Mouse (Mus musculus): ENCODE measurements around the gene Kif14. TPM values are rescaled to one million over a fixed set of nuclear protein-coding genes. Genes with fewer than 3 reads are reported as not detected.

Kif14 gene
- polyA plus RNA-seq, 1 experiment from 2014 or later: 0.99 TPM

DNA sequence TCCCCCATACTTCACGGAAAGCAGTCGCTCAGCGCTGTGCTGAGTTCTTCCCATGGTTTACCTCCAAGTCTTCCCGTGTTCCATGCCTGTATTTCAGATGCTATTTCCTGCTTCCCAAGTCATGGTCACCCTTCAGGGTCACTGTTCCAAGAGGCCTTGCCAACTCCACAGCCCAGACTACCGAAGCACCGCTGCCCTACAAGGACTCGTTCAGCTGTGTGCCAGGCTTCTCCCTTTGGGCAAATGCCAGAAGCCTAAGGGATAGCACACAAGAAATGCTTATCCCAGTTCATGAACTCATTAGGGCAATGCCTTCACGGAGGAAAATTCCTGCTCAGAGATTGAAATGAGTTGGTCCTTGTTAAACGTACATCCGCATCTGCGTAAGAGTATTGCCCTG is 47.0 kb downstream of the Kif14 start:
- Histone ChIP-seq H3K9me3 (ENCODE audit: control insufficient read depth, low read length) (no peaks in the 10 kb centered on the region), H3K4me3 (ENCODE audit: low read depth, low read length) (no peak overlapping the region), H3K27ac (ENCODE audit: low read depth, low read length) (no peak overlapping the region), H3K27me3 (ENCODE audit: control insufficient read depth, insufficient read depth, low read length) (no peaks in the 10 kb centered on the region), H3K4me1 (ENCODE audit: control insufficient read depth, insufficient read depth, low read length) (no peaks in the 10 kb centered on the region), H3K9ac (replicated peaks; ENCODE audit: low read depth, low read length) (no peak overlapping the region), H3K4me2 (ENCODE audit: low read depth, low read length) (no peak overlapping the region), H3K36me3 (ENCODE audit: control insufficient read depth, insufficient read depth, low read length) (no peaks in the 10 kb centered on the region)
- WGBS: 82% methylated on average over 11 of the region's 11 CpGs
- ATAC-seq (ENCODE audit: low read depth): no peak

DNA sequence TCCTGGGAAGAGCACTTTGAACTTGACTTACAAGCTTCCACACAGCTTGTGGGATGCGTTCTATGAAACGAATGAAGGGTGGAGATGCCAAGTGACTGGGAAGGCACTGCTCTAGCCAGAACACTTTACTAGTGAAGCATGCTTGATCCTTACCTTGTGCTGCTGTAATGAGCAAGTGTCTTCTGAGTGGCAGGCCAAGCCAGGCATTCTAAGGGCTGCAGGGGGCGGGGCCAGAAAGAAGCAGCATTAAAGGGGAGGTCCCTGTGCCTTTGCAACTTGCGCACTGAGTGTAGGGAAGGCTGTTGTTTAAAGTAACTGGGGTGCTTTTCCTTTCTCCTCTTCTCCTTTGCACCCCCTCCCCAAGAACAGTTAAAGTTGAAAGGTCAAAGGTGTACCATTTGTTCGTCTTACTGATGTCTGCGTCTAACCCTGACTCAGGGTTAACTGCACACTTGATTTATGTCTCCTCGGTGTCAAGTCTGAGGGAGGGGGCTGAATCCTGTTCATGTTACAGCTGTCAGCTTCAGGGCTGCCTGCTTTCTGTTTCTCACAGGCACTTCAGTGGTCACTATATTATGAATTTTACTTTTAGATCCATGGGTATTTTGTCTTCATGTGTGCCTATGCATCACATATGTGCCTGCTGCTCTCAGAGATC is 52.7 kb downstream of the Kif14 start:
- H3K36me3 ChIP-seq (ENCODE audit: control insufficient read depth, insufficient read depth, low read length): no peaks in the 10 kb centered on the region
- no peak overlapping the region for H3K27ac ChIP-seq (ENCODE audit: low read depth, low read length)
- H3K9ac ChIP-seq (replicated peaks; ENCODE audit: low read depth, low read length): no peak overlapping the region
- ATAC-seq (ENCODE audit: low read depth): no peak
- H3K4me3 ChIP-seq (ENCODE audit: low read depth, low read length): no peak overlapping the region
- H3K9me3 ChIP-seq (ENCODE audit: control insufficient read depth, low read length): no peaks in the 10 kb centered on the region
- no peaks in the 10 kb centered on the region for H3K4me1 ChIP-seq (ENCODE audit: control insufficient read depth, insufficient read depth, low read length)
- no peak overlapping the region for H3K4me2 ChIP-seq (ENCODE audit: low read depth, low read length)
- WGBS: 51% methylated on average over 7 of the region's 7 CpGs
- H3K27me3 ChIP-seq (ENCODE audit: control insufficient read depth, insufficient read depth, low read length): no peaks in the 10 kb centered on the region

DNA sequence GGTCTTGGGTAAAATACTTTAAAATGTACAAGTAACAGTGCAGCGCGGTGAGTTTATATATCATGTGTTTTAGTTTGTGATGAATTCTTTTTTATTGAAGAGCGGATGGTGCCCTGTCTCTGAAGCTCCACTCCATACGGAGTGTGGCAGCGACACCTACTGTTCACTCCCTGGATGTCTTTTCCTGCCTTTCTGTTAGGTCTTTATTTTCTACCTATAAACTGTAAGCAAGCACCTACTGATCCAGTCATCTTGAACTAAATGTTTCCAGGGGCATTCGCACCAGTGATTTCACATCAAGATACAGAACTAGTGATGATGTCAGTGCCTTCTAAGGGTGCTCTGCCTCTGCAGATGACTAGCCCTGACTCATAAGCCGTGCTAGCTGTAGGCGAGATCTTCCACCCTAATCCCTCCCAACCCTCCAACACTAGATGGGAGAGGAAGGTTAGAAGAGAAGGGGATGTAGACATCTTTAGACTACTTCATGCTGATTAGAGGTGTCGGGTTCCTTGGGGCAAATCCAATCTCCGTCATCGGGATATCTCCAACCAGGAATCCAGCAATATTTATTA is 55.3 kb downstream of the Kif14 start:
- H3K4me3 ChIP-seq (ENCODE audit: low read depth, low read length): no peak overlapping the region
- 0 out of 2 replicates have a peak, but pooled peaks cover 2% of the 10 kb centered on the region for H3K4me1 ChIP-seq (ENCODE audit: control insufficient read depth, insufficient read depth, low read length)
- H3K27me3 ChIP-seq (ENCODE audit: control insufficient read depth, insufficient read depth, low read length): no peaks in the 10 kb centered on the region
- H3K36me3 ChIP-seq (ENCODE audit: control insufficient read depth, insufficient read depth, low read length): no peaks in the 10 kb centered on the region
- 76% methylated on average over 11 of the region's 11 CpGs for WGBS
- ATAC-seq (ENCODE audit: low read depth): no peak
- H3K27ac ChIP-seq (ENCODE audit: low read depth, low read length): no peak overlapping the region
- no peaks in the 10 kb centered on the region for H3K9me3 ChIP-seq (ENCODE audit: control insufficient read depth, low read length)
- H3K4me2 ChIP-seq (ENCODE audit: low read depth, low read length): no peak overlapping the region
- H3K9ac ChIP-seq (replicated peaks; ENCODE audit: low read depth, low read length): no peak overlapping the region

DNA sequence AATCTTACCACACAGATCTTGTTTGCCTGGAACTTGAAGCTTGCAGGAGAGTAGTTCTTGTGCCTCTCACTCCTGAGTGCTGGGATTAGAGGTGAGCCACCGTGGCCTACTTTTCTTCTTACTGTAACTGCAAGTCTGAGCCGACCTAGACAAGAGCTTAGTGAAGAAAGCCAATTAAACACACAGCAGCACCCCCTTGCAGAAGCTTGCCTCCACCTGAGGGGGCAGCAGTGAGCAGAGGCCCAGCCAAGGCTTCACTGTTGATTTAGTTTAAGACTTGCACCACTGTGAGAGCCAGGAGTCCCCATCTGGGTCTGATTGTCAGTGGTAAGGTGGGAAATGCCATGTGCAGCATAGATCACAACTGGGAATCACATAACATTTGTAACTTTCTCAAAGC is 58.8 kb downstream of the Kif14 start:
- H3K36me3 ChIP-seq (ENCODE audit: control insufficient read depth, insufficient read depth, low read length): no peaks in the 10 kb centered on the region
- 38% methylated on average over 2 of the region's 2 CpGs for WGBS
- no peaks in the 10 kb centered on the region for H3K9me3 ChIP-seq (ENCODE audit: control insufficient read depth, low read length)
- H3K4me3 ChIP-seq (ENCODE audit: low read depth, low read length): no peak overlapping the region
- H3K27ac ChIP-seq (ENCODE audit: low read depth, low read length): no peak overlapping the region
- no peak overlapping the region for H3K9ac ChIP-seq (replicated peaks; ENCODE audit: low read depth, low read length)
- no peaks in the 10 kb centered on the region for H3K27me3 ChIP-seq (ENCODE audit: control insufficient read depth, insufficient read depth, low read length)
- no peak overlapping the region for H3K4me2 ChIP-seq (ENCODE audit: low read depth, low read length)
- peaks cover 2% of the 10 kb centered on the region; the same call in 1 of the 2 replicates for H3K4me1 ChIP-seq (ENCODE audit: control insufficient read depth, insufficient read depth, low read length)
- no peak for ATAC-seq (ENCODE audit: low read depth)

DNA sequence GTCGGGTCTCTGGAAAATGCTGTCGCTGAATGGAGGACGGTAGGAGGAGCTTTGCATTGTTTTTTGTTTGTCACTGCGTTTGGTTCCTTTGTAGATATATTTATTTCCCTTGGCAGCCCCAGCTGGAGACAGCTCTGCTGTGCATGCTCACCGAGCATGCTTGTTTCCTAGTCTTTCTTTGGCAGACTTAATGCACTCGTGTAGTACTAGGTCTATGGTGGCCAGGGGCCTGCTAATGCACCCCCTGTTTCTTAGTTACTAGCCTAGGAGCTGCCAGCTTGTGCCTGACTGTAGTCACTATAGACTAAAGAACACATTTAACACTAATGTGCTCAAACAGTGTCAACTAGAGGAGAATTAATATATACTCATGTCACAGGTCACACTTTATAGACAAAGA is 59.7 kb downstream of the Kif14 start:
- ATAC-seq (ENCODE audit: low read depth): peak; percentile 65
- Histone ChIP-seq H3K36me3 (ENCODE audit: control insufficient read depth, insufficient read depth, low read length) (no peaks in the 10 kb centered on the region), H3K27ac (ENCODE audit: low read depth, low read length) (no peak overlapping the region), H3K4me1 (ENCODE audit: control insufficient read depth, insufficient read depth, low read length) (peaks cover 2% of the 10 kb centered on the region; the same call in 1 of the 2 replicates), H3K4me2 (ENCODE audit: low read depth, low read length) (no peak overlapping the region), H3K27me3 (ENCODE audit: control insufficient read depth, insufficient read depth, low read length) (no peaks in the 10 kb centered on the region), H3K9me3 (ENCODE audit: control insufficient read depth, low read length) (no peaks in the 10 kb centered on the region), H3K4me3 (ENCODE audit: low read depth, low read length) (no peak overlapping the region), H3K9ac (replicated peaks; ENCODE audit: low read depth, low read length) (0 out of 2 replicates have a peak overlapping the region, but pooled peaks have one; percentile 8)
- 43% methylated on average over 6 of the region's 6 CpGs for WGBS

DNA sequence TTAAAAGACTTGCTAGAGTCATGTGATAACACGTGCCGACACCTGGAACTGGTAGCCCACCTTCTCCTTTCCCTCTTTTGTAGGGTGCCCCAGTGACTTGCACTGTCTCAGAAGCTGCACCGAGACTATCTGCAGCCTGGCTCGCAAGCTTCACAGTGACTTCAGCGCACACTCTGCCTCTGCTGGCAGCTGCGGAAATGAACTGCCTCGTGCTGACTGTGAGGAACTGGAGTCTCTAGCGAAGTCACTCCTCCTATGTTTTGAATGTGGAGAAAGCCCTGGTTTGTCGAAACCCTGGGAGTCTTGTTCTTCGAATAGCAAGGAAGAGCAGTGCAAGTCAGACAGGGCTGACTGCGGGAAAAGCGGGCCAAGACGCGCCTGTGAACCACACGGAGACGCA is 61.0 kb downstream of the Kif14 start:
- ATAC-seq (ENCODE audit: low read depth): peak; percentile 13; the same call in 1 of the 2 replicates
- 83% methylated on average over 16 of the region's 16 CpGs for WGBS
- no peak overlapping the region for H3K4me3 ChIP-seq (ENCODE audit: low read depth, low read length)

DNA sequence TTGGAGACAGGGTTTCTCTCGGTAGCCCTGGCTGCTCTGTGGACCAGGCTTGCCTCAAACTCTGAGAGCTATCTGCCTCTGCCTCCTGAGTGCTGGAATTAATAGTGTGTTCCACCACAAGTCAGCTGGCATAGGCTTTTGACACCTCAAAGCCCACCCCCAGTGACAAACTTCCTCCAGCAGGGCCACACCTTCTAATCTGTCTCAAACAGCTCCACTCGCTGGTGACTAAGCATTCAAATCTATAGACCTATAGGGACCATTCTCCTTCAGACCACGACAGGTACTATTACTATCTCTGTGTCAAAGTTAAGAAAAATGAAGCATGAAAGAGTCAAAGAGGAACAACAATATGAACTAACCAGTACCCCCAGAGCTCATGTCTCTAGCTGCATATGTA is 66.4 kb downstream of the Kif14 start:
- H3K4me1 ChIP-seq (ENCODE audit: control insufficient read depth, insufficient read depth, low read length): no peaks in the 10 kb centered on the region; the same call in 1 of the 2 replicates
- WGBS: 87% methylated on average over 3 of the region's 3 CpGs

More for the DNA sequence above, 61.0 kb downstream of the Kif14 start:
- Histone ChIP-seq H3K9ac (replicated peaks; ENCODE audit: low read depth, low read length) (no peak overlapping the region), H3K27ac (ENCODE audit: low read depth, low read length) (no peak overlapping the region), H3K4me1 (ENCODE audit: control insufficient read depth, insufficient read depth, low read length) (peaks cover 2% of the 10 kb centered on the region; the same call in 1 of the 2 replicates), H3K27me3 (ENCODE audit: control insufficient read depth, insufficient read depth, low read length) (no peaks in the 10 kb centered on the region), H3K9me3 (ENCODE audit: control insufficient read depth, low read length) (no peaks in the 10 kb centered on the region), H3K4me2 (ENCODE audit: low read depth, low read length) (no peak overlapping the region), H3K36me3 (ENCODE audit: control insufficient read depth, insufficient read depth, low read length) (no peaks in the 10 kb centered on the region)

DNA sequence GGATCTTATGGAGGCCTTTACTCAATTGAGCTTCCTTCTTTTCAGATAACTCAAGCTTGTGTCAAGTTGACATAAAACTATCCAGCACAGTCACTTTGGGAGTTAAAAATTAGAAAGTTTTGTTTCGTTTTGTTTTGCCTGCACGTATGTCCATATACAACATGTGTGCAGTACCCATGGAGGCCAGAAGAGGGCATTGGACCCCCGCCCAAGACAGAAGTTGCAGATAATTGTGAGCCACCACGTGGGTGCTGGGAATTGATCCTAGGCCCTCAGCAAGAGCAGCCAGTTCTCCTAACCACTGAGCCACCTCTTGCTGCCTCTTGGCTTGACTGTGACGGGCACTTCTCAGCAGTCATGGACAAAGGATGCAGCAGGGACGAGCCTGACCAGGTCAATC is 70.8 kb downstream of the Kif14 start:
- H3K36me3 ChIP-seq (ENCODE audit: control insufficient read depth, insufficient read depth, low read length): no peaks in the 10 kb centered on the region
- ATAC-seq (ENCODE audit: low read depth): no peak

More for the DNA sequence above, 66.4 kb downstream of the Kif14 start:
- no peaks in the 10 kb centered on the region for H3K27me3 ChIP-seq (ENCODE audit: control insufficient read depth, insufficient read depth, low read length)
- H3K4me2 ChIP-seq (ENCODE audit: low read depth, low read length): no peak overlapping the region
- H3K4me3 ChIP-seq (ENCODE audit: low read depth, low read length): no peak overlapping the region
- no peaks in the 10 kb centered on the region for H3K9me3 ChIP-seq (ENCODE audit: control insufficient read depth, low read length)
- ATAC-seq (ENCODE audit: low read depth): no peak
- H3K27ac ChIP-seq (ENCODE audit: low read depth, low read length): no peak overlapping the region
- H3K9ac ChIP-seq (replicated peaks; ENCODE audit: low read depth, low read length): no peak overlapping the region
- no peaks in the 10 kb centered on the region for H3K36me3 ChIP-seq (ENCODE audit: control insufficient read depth, insufficient read depth, low read length)

DNA sequence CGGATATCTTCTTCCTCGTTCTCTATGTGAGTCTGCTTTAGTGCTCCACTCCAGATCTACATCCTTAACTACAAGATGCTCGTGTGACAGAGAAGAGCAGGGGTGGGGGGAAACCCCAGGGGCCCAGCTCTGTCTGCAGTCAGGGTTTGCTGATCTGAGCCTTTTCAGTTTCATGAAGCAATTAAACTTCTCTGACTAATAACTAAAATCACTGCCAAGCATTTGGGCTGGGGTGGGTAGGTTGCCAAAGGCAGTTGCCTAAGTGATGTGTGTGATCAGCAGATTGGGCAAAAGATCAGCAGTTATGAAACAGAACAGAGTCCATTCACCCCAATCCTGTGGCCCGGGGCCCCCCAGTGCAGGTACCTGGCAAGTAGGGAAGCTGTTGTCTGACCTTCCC is 72.1 kb downstream of the Kif14 start:
- no peaks in the 10 kb centered on the region for H3K36me3 ChIP-seq (ENCODE audit: control insufficient read depth, insufficient read depth, low read length)
- H3K27me3 ChIP-seq (ENCODE audit: control insufficient read depth, insufficient read depth, low read length): no peaks in the 10 kb centered on the region
- 91% methylated on average over 4 of the region's 4 CpGs for WGBS
- H3K4me2 ChIP-seq (ENCODE audit: low read depth, low read length): no peak overlapping the region
- H3K4me1 ChIP-seq (ENCODE audit: control insufficient read depth, insufficient read depth, low read length): no peaks in the 10 kb centered on the region
- no peak overlapping the region for H3K27ac ChIP-seq (ENCODE audit: low read depth, low read length)
- no peak for ATAC-seq (ENCODE audit: low read depth)
- H3K9ac ChIP-seq (replicated peaks; ENCODE audit: low read depth, low read length): no peak overlapping the region
- no peak overlapping the region for H3K4me3 ChIP-seq (ENCODE audit: low read depth, low read length)
- no peaks in the 10 kb centered on the region for H3K9me3 ChIP-seq (ENCODE audit: control insufficient read depth, low read length)

More for the DNA sequence above, 70.8 kb downstream of the Kif14 start:
- no peak overlapping the region for H3K27ac ChIP-seq (ENCODE audit: low read depth, low read length)
- 91% methylated on average over 6 of the region's 6 CpGs for WGBS
- H3K9ac ChIP-seq (replicated peaks; ENCODE audit: low read depth, low read length): no peak overlapping the region
- no peak overlapping the region for H3K4me2 ChIP-seq (ENCODE audit: low read depth, low read length)
- no peaks in the 10 kb centered on the region for H3K27me3 ChIP-seq (ENCODE audit: control insufficient read depth, insufficient read depth, low read length)
- no peaks in the 10 kb centered on the region for H3K4me1 ChIP-seq (ENCODE audit: control insufficient read depth, insufficient read depth, low read length)
- H3K9me3 ChIP-seq (ENCODE audit: control insufficient read depth, low read length): no peaks in the 10 kb centered on the region
- no peak overlapping the region for H3K4me3 ChIP-seq (ENCODE audit: low read depth, low read length)

Measured in neural tube, embryonic 14.5 days (tissue).